ENCODE assay signal across 12 mouse cellular contexts in the genomic region with DNA sequence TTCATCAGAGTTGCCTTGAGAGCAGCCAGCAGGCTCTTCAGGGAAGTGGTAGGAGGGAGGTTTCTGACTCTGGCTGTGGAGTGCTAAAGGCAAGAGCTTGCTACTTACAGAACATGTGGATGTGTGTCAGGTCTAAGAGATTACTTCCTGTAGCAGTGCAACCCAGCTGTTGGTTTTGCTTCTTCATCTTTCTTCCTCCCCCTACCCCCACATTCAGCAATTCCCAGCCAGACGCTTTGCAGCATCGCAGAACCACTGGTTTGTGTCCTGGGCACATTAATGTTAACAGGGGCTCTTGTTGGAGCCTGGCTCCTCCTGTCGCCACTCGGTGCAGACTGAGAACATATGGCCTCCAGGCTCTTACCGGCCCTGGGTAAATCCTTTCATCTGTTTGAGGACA.
DNase-seq lines count a peak whose midpoint lies in the region; ATAC-seq and TF ChIP-seq lines count a peak whose summit lies in the region.
"Had no signal": no experiment of that assay in that cellular context is flagged by ENCODE, and none has a peak within 500 bp of the region (broad histone marks: within the 10 kb centered on the region; RNA-seq: fewer than 3 reads in every experiment).

No protein-coding gene starts in this region.

- no peaks in the 10 kb centered on the region for H3K27me3 ChIP-seq in stomach, embryonic 16.5 days (ENCODE audit: control insufficient read depth, insufficient read depth, low read length)
- no peaks in the 10 kb centered on the region for H3K27me3 ChIP-seq in hindbrain, embryonic 10.5 days (ENCODE audit: insufficient read depth, poor library complexity, severe bottlenecking)
- H3K27me3 ChIP-seq: liver, embryonic 12.5 days; megakaryocyte, embryonic 14.5 days had no signal

- peak overlapping the region; percentile 56 for H3K27ac ChIP-seq in layer of hippocampus, adult 2 months
- no peak overlapping the region for H3K27ac ChIP-seq in stomach, embryonic 16.5 days (ENCODE audit: low read length)
- H3K27ac ChIP-seq in hindbrain, embryonic 10.5 days = no peak overlapping the region
- H3K27ac ChIP-seq: gastrocnemius, adult 2 months; liver, embryonic 12.5 days had no signal

- no peak overlapping the region for H3K4me2 ChIP-seq in stomach, embryonic 16.5 days (ENCODE audit: low read depth, low read length)
- H3K4me2 ChIP-seq: liver, embryonic 12.5 days had no signal

- ATAC-seq in CD4-positive, CD25-positive, alpha-beta regulatory T cell, adult 4 months = no peak
- ATAC-seq in hematopoietic stem cell, adult 5-6 weeks (replicated peaks in 1 of 2; ENCODE audit: insufficient read depth in 1 of 2, low FRiP score in 2 of 2, low TSS enrichment in 1 of 2, low read depth in 1 of 2, poor library complexity in 2 of 2, severe bottlenecking in 2 of 2) = peak; percentile 25 to 32; a peak in 1 of 4 replicates
- ATAC-seq in stomach, embryonic 16.5 days (ENCODE audit: insufficient read depth, low FRiP score) = peak; percentile 33; the same call in 1 of the 2 replicates
- ATAC-seq: liver, embryonic 12.5 days had no signal

- H3K9me3 ChIP-seq in stomach, embryonic 16.5 days (replicated peaks; ENCODE audit: control insufficient read depth, low read length) = no peaks in the 10 kb centered on the region
- no peaks in the 10 kb centered on the region for H3K9me3 ChIP-seq in hindbrain, embryonic 10.5 days
- H3K9me3 ChIP-seq: liver, embryonic 12.5 days had no signal

- no peak overlapping the region for H3K4me3 ChIP-seq in layer of hippocampus, adult 2 months
- H3K4me3 ChIP-seq in stomach, embryonic 16.5 days (replicated peaks; ENCODE audit: low read length) = no peak overlapping the region
- H3K4me3 ChIP-seq in hindbrain, embryonic 10.5 days = no peak overlapping the region
- H3K4me3 ChIP-seq: gastrocnemius, adult 2 months; liver, embryonic 12.5 days; megakaryocyte, embryonic 14.5 days had no signal

- no peak for TF ChIP-seq CTCF in layer of hippocampus, adult 2 months (conservative IDR thresholded peaks at IDR 0.05)

- 42% methylated on average over 5 of the region's 5 CpGs for WGBS in stomach, embryonic 16.5 days
- WGBS in hindbrain, embryonic 10.5 days = 63% methylated on average over 5 of the region's 5 CpGs

- intact Hi-C loops in gastrocnemius, postnatal 14 days (cut with DNase I; ENCODE audit: low total_unique reads) = no loop called here

- H3K4me1 ChIP-seq in stomach, embryonic 16.5 days (ENCODE audit: control insufficient read depth, insufficient read depth, low read length) = peaks cover 10% of the 10 kb centered on the region; the same call in 1 of the 2 replicates
- peaks cover 21% of the 10 kb centered on the region; the same call in 1 of the 2 replicates for H3K4me1 ChIP-seq in hindbrain, embryonic 10.5 days (replicated peaks)

- peak; percentile 30 for DNase-seq in CD4-positive, CD25-positive, alpha-beta regulatory T cell, adult 2 months (ENCODE audit: low read depth, low spot score)
- DNase-seq in layer of hippocampus, adult 2 months (ENCODE audit: low spot score in 2 of 2) = no peak
- no peak for DNase-seq in layer of hippocampus, postnatal 14 days (ENCODE audit: low spot score in 2 of 2)
- DNase-seq in gastrocnemius, postnatal 14 days = no peak
- DNase-seq in hindbrain, embryonic 10.5 days (ENCODE audit: low spot score) = no peak
- DNase-seq: gastrocnemius, adult 2 months; kidney, postnatal 10 days had no signal

- H3K36me3 ChIP-seq in stomach, embryonic 16.5 days (ENCODE audit: control insufficient read depth, insufficient read depth, low read length) = no peaks in the 10 kb centered on the region
- no peaks in the 10 kb centered on the region for H3K36me3 ChIP-seq in hindbrain, embryonic 10.5 days
- H3K36me3 ChIP-seq: liver, embryonic 12.5 days had no signal

- H3K9ac ChIP-seq in stomach, embryonic 16.5 days (ENCODE audit: low read length) = no peak overlapping the region
- H3K9ac ChIP-seq: liver, embryonic 12.5 days had no signal
